Mouse (Mus musculus): ENCODE results near the gene Tmem145. TPM values are rescaled to one million over a fixed set of nuclear protein-coding genes. Genes with fewer than 3 reads are reported as not detected.

The Tmem145 gene
- polyA plus RNA-seq, 1 experiment: not detected

DNA sequence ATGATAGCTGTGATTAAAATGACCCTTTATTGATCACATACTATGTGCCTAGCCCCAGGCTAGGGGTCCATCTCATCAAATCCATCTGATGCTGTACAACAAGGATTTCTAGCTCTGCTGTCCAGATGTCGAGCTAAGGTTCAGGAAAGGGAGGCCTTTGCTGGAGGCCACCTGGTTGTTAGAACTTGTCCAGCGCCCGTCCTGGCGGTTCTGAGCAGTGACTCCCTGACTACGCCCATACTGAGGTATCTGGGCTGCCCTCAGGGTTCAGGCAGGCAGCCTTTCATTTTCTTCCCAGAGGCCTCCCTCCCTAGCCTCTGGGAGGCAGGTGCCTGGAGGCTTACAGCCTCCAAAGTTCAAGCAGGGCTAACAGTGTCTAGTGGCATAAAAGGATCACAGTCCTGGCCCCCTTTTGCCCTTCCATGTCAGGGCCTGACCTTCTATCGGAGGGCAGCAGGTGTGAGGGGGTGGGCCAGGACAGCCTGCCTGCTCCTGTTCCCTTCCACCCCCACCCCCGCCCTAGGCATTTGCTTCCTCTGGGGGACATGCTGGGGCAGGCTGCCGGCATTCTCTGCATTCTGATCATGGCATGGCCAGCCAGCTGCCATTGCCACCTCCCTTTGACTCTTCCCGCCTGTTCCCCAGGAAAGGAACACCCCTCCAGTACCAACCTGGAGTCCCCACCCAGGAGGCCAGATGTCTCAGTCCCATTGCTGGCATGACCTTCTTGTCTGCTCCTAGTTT lies 30.2 kb upstream of the Tmem145 start:
- H3K4me3 ChIP-seq (ENCODE audit: insufficient read depth, low read length): no peak overlapping the region
- H3K27ac ChIP-seq (ENCODE audit: insufficient read depth, low read depth, low read length): no peak overlapping the region
- peaks cover 36% of the 10 kb centered on the region for H3K4me1 ChIP-seq (ENCODE audit: control insufficient read depth, insufficient read depth, low read length)
- TF ChIP-seq CTCF (IDR thresholded peaks at IDR 0.05; ENCODE audit: low read depth, low read length) (no peak), POLR2A (IDR thresholded peaks at IDR 0.05; ENCODE audit: borderline replicate concordance, low read depth, low read length) (no peak)

DNA sequence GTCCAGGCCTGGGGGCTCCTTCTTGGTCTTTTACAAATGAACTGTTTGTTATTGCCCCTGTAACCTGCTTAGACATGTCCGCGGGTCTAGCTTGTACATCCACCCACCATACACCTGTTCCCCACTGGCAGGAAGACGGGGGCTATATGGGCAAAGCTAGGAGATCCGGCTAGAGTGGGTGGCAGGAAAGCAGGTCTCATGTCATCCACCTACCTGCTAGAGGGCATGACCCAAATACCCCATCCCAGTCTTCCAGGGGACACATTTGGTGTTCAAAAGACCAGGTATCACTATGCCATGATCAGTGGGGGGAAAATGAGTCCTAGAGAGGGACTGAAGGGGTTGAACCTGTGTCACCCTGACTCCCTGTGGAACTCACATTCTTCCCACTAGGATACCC lies 28.5 kb upstream of the Tmem145 start:
- Histone ChIP-seq H3K27ac (ENCODE audit: insufficient read depth, low read depth, low read length) (peak overlapping the region; percentile 99), H3K4me1 (ENCODE audit: control insufficient read depth, insufficient read depth, low read length) (peaks cover 45% of the 10 kb centered on the region)
- no peak for TF ChIP-seq POLR2A (IDR thresholded peaks at IDR 0.05; ENCODE audit: borderline replicate concordance, low read depth, low read length)
- TF ChIP-seq CTCF (IDR thresholded peaks at IDR 0.05; ENCODE audit: low read depth, low read length): no peak

DNA sequence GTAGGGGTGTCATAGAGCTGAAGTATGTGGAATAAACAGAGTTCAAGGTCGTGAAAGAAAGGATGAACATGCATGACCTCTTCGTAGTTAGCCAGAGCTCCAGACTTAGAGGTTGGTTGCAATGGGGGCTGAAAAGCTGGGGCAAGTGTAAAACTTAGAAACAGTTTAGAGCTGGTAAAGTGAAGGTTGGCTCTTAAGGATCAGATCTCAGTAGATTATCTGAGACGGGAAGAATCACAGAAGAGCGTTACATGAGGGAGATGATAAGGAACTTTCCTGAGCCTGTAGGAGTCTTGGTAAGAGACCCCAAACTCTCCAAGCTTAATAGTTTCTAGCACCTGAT lies 27.9 kb upstream of the Tmem145 start:
- Histone ChIP-seq H3K27ac (ENCODE audit: insufficient read depth, low read depth, low read length) (peak overlapping the region; percentile 99), H3K4me1 (ENCODE audit: control insufficient read depth, insufficient read depth, low read length) (peaks cover 45% of the 10 kb centered on the region), H3K4me3 (ENCODE audit: insufficient read depth, low read length) (peak overlapping the region; percentile 75)
- TF ChIP-seq CTCF (IDR thresholded peaks at IDR 0.05; ENCODE audit: low read depth, low read length): no peak
- TF ChIP-seq POLR2A (IDR thresholded peaks at IDR 0.05; ENCODE audit: borderline replicate concordance, low read depth, low read length): no peak

More for the DNA sequence above, 28.5 kb upstream of the Tmem145 start:
- H3K4me3 ChIP-seq (ENCODE audit: insufficient read depth, low read length): peak overlapping the region; percentile 75

DNA sequence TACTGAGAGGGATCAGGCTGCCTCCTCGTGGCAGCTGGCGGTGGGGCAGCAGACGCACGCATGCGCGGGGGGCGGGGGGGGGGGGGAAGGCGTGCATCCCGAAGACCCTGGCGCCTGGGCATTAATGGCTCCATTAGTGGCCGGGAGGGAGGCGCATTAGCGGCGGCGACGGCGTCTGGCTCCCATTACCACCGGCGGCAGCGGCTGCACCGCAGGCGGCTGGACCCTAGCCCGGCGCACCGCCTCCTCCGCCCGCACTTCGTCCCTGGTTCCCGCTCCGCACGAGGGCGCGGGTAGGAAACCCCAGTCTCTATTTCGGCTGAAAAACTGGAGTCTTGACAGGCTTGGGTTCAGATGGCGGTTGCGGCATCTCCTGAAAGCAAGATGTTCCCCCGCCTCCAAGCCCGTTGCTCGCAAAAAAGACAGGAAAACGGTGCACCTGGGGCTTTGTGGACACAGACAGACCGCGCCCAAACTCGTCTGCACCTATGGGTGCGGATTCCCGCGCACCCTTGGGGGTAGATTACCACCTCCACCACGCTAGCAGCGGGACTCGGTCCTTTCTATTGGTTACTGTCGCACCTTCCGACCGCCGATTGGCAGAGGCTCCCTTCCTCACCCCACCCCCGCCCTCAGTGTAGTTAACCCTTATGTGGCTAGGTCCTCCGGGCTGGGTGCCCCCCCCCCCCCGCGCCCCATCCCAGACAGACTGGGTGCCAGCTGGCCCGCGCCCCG lies 27.4 kb upstream of the Tmem145 start:
- TF ChIP-seq CTCF (IDR thresholded peaks at IDR 0.05; ENCODE audit: low read depth, low read length) (no peak), POLR2A (IDR thresholded peaks at IDR 0.05; ENCODE audit: borderline replicate concordance, low read depth, low read length) (no peak)
- H3K4me3 ChIP-seq (ENCODE audit: insufficient read depth, low read length): peak overlapping the region; percentile 75
- H3K4me1 ChIP-seq (ENCODE audit: control insufficient read depth, insufficient read depth, low read length): peaks cover 45% of the 10 kb centered on the region
- H3K27ac ChIP-seq (ENCODE audit: insufficient read depth, low read depth, low read length): peak overlapping the region; percentile 99

DNA sequence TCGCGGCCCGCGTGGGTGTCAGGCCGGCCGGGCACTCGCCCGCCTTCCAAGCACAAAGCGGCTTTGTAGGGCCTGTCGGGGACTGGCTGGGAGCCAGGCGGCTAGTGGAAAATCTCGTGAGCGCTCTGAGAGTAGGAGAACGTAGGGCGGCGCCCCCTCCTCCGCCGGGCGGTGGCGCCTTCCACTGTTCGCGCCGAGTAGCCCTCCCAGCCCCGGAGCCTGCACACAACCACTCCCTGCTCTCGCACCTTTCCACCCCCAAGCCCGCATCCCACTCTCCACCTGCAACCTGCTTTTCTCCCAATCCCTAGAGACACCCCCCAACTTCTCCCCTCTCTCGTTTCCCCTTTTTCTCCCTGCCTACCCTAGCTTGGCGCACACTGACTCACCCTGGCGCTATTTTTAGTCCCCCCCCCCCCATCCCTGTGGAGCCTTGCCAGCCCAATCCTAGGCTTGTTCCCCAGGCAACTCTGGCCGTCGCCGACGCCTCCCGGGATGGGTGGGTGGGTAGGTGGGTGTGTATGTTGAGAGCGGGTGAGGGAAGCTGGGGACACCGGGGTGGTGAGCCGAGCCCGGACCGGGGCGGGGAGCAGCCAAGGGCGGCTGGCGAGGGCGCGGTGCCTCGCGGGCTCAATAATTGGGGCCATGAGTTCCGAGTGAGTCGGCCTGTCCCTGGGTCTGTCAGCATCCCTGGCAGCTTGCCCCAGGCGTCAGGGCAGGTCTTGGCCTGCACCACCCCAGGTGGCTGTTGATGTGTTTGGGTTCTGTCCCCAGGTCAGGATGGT lies 26.6 kb upstream of the Tmem145 start:
- peak overlapping the region; percentile 75 for H3K4me3 ChIP-seq (ENCODE audit: insufficient read depth, low read length)
- H3K4me1 ChIP-seq (ENCODE audit: control insufficient read depth, insufficient read depth, low read length): peaks cover 45% of the 10 kb centered on the region
- peak overlapping the region; percentile 99 for H3K27ac ChIP-seq (ENCODE audit: insufficient read depth, low read depth, low read length)
- TF ChIP-seq POLR2A (IDR thresholded peaks at IDR 0.05; ENCODE audit: borderline replicate concordance, low read depth, low read length) (no peak), CTCF (IDR thresholded peaks at IDR 0.05; ENCODE audit: low read depth, low read length) (no peak)

DNA sequence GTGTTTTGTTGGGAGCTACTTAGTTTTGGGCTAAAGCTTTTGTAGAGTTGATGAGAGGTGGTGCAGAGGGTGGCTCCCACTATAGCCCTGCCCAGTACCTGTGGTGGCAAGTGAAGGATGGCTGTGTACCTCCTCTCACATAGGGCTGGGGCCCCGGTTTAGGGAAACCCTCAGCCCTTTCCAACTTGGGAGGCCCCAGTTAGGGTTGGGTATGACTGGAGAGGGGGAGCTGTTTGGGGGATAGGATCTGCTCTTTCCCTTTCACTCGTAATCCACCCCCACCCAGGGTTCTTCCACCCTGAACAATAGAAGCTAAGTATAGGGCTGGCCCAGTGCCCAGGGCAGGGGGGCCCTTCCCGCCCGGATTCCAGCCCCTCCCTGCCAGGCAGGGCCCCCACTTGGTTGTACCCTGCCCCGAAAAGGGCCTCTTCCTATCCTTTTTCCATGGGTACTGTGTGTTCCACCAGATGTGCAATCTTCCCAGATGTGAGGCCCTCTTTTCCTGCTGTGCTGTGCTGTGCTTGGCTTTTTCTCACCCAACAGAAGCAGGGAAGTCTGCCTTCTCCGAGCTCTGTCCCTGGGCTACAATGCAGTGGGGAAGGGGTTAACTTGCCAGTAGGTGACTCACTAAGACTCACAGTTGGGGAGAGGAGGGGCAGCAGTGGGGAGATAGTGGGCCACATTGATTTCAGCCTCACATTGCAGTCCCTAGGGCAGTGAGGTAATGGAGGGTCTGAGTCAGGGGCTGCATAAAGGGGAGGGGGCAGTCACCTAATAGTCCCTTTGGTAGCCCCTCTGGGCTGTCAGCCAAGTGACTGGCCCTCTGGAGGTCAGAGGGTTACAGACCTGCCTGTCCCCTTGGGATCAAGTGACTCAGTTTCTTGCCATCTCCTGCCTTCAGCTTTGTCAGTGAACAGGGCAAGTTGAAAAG lies 25.8 kb upstream of the Tmem145 start:
- TF ChIP-seq CTCF (IDR thresholded peaks at IDR 0.05; ENCODE audit: low read depth, low read length): no peak
- TF ChIP-seq POLR2A (IDR thresholded peaks at IDR 0.05; ENCODE audit: borderline replicate concordance, low read depth, low read length): no peak; the same call in 1 of the 2 replicates
- peaks cover 45% of the 10 kb centered on the region for H3K4me1 ChIP-seq (ENCODE audit: control insufficient read depth, insufficient read depth, low read length)

DNA sequence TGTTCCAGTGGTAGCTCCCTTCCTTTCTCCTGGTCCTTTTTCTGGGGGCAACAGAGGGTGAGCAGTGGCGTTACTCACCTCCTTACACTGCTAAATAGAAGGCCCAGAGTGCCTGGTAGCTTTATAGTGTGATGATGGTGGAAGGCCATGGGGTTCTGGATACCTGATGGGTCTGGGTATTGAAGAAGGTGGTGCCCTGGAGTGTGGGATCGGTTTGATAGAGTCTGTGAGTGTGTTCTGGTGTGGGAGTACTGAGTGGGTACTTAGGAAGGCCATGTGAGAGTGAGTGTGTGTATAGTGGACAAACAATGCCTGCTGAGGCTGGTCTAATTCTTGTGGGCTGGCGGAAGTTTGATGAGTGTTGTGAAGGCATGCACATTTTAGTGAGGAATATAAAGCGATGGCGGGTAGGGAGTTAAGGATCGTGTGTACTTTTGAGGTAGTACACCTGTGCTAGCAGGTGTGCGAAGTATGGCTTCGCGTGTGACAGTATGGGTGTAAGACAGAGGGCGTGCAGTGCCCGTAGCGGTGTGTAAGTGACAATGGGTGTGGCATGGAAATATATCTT lies 24.7 kb upstream of the Tmem145 start:
- Histone ChIP-seq H3K4me3 (ENCODE audit: insufficient read depth, low read length) (peak overlapping the region; percentile 75), H3K4me1 (ENCODE audit: control insufficient read depth, insufficient read depth, low read length) (peaks cover 37% of the 10 kb centered on the region), H3K27ac (ENCODE audit: insufficient read depth, low read depth, low read length) (peak overlapping the region; percentile 99)
- TF ChIP-seq CTCF (IDR thresholded peaks at IDR 0.05; ENCODE audit: low read depth, low read length) (no peak), POLR2A (IDR thresholded peaks at IDR 0.05; ENCODE audit: borderline replicate concordance, low read depth, low read length) (no peak)

More for the DNA sequence above, 25.8 kb upstream of the Tmem145 start:
- Histone ChIP-seq H3K4me3 (ENCODE audit: insufficient read depth, low read length) (peak overlapping the region; percentile 75), H3K27ac (ENCODE audit: insufficient read depth, low read depth, low read length) (peak overlapping the region; percentile 99)

DNA sequence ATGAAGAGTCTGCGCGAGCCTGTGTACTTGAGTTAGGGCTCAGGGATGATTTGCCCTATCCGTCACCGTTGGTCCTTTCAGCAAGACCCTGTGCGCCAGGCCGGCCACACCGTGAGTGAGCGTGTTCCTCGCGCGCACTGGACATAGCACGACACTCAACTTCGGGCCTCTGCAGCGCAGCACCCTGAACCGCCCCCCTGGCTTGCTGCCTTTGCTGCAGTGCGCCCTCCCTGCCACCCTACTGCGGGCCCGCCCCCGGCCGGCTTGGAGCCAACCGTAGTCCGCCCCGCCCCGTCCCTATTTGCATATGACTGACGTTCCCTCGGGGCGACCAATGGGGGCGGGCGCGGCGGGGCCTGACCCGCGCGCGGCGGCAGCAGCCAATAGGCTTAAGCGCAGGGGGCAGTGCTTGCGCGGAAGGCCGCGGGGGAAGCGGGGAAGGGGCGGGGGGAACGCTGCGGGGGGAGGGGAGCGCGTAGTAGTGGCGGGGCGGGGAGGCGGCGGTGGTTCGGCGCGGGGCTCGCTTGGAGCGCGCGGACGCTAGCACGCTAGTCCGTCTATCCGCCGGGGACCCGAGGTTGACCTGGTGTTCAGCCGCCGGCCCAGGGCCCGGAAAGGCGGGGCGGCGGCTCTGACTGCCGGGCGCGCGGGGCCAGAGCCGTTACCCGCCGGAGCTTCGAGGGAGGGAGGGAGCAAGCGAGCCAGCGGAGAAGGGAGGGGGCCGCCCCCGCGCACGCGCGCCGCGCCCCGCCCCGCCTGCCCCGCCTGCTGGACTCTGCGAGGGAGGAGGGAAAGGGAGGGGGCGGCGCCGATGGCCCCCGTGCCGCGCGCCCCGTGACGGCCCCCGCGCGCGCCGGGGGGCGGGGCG lies 23.9 kb upstream of the Tmem145 start:
- peak overlapping the region; percentile 99 for H3K27ac ChIP-seq (ENCODE audit: insufficient read depth, low read depth, low read length)
- peak overlapping the region; percentile 75 for H3K4me3 ChIP-seq (ENCODE audit: insufficient read depth, low read length)
- TF ChIP-seq CTCF (IDR thresholded peaks at IDR 0.05; ENCODE audit: low read depth, low read length): no peak
- TF ChIP-seq POLR2A (IDR thresholded peaks at IDR 0.05; ENCODE audit: borderline replicate concordance, low read depth, low read length): no peak
- peaks cover 29% of the 10 kb centered on the region for H3K4me1 ChIP-seq (ENCODE audit: control insufficient read depth, insufficient read depth, low read length)

Measured in bone marrow macrophage, adult 2 months (primary cell).